Mouse (Mus musculus) adrenal gland, adult 2 months (tissue): ENCODE measurements around the gene Olfr1019. TPM values are rescaled to one million over a fixed set of nuclear protein-coding genes. Genes with fewer than 3 reads are reported as not detected.

ENCODE experiments used
- DNase-seq: peaks from one replicate; pipeline ENCODE4 v3.0.0; 2021
- long read RNA-seq: library from polyadenylated mRNA; stranded (forward); transcript quantifications from one replicate; pipeline ENCODE4 v2.0.0, GENCODE M21; 2021
- polyA plus RNA-seq: library from polyadenylated mRNA; depleted of rRNA; stranded (reverse); fragments of >200 nt; gene quantifications from 2 replicates; pipeline ENCODE4 v1.2.3, GENCODE M21; 2012; rRNA removed
- total RNA-seq, 2 experiments: library from RNA; stranded (reverse); gene quantifications; 2 replicates each; pipeline ENCODE4 v1.2.3; 2021

Gene Olfr1019
- total RNA-seq (not detected), polyA plus RNA-seq (not detected in 2 replicates)
- long read RNA-seq, result 0 reads

DNA sequence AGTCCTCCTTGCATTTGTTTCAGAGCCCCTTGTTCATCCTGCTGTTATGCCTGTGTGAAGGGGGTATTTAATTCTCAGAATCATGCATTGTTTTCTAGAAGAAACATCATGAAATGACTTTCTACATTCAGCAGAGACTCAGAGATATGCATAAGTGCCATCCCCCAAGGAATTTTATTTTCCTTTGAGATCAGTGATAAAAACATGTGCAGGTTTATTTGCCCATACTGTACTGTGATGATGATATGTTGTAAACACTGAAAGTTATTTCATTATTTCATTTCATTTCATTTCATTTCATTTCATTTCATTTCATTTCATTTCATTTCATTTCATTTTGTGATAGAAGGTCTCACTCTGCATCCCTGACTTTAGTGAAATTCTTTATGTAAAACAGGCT lies at the start of gene Olfr1019:
Gene Olfr1019 (minus strand): TSS at position 101 of the 400 bp plus-strand sequence.
- no peak for DNase-seq

DNA sequence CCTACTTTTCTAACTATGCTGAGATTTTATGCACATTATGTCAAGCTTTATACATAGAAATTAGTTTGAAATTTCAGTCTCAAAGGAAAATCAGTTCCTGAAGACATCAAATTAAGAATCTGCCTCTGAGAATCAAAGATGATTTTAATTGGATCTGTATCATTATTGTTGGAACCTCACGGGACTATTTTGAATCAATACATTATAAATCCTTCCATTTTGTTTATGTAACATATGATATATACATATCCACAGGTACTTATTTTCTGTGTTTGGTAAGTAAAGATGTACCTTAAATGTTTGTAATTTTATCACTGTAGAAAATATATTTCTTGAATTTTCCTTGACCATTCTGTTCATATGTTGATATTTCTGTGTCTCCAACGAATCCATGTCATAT lies 40.1 kb upstream of the Olfr1019 start, which contains the start of gene Olfr1023:
Gene Olfr1023 (plus strand): TSS at position 301 of the 400 bp plus-strand sequence.
- no peak for DNase-seq

DNA sequence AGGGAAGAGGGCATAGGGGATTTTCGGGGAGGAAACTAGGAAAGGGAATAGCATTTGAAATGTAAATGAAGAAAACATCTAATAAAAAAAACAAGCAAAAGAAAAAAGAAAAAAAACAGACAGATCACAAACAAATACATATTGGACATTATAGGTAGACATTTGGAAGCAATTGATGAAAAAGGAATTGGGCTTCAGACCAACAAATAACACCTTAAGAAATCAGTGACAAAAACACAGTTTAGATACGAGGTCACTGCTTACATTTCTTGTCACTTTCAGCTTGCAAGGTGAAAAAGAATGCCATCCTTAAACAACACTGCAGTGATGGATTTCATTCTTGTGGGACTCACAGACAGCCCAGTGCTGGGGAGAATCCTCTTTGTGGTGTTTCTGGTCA lies 23.0 kb upstream of the Olfr1019 start, which contains the start of gene Olfr1022:
Gene Olfr1022 (plus strand): TSS at position 301 of the 400 bp plus-strand sequence.
- no peak for DNase-seq

DNA sequence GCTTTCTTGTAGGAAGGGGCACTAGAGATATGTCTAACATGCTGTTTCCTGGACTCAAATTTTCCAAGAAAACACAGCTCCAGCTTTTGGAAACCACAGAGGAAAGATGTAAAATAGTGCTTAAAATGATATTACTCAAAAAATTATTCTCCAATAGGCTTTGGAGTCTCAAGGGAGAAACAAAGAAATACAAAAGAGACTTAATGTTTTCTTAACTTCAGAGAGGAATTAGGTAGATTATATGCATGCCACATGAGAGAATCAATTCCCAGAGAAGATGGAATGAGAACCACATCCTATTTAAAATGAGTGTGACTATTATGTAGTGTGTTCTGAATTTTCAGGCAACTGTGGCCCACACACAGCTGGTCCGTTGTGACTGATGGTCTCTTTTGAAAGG lies 1.4 kb upstream of the Olfr1019 start, which contains the start of gene Olfr1020:
Gene Olfr1020 (plus strand): TSS at position 301 of the 400 bp plus-strand sequence.
- no peak for DNase-seq

DNA sequence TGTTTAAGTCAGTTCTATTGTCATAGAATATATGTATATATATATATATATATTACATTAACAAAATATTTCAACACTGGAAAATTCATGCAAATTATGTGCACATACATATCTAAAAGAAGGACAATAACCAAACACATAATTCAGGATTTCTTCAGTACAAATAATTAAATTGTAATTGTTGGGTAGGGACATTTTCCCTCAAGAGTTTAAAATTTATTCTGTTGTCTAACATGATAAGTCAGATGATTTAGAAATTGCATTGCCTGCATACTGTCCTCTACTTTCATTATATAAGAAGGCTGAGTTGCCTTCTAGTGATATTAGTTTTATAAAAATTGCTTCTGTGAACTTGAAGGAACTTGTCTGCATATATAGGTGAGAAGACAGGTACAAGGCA lies 27.1 kb downstream of the Olfr1019 start, which contains the start of gene Olfr1018:
Gene Olfr1018 (plus strand): TSS at position 301 of the 400 bp plus-strand sequence.
- no peak for DNase-seq

DNA sequence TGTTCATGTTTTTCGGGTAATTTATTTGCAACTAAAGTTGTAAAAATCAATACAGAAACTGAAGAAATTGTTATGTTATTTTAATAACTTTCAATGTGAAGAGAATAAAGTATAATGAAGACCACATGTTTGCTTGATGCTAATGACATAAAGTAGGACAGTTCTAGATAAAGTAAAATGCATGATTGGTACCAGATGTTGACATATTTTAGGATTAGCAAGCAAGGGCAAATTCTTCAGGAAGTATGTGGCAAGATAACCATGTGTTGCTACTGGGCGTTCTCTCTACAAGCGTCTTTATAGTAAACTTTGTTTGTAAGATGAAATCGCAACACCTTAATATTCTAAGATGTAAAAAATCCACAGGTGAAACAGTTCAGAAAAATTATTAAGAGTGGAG lies 40.8 kb downstream of the Olfr1019 start:
- DNase-seq, result no peak

DNA sequence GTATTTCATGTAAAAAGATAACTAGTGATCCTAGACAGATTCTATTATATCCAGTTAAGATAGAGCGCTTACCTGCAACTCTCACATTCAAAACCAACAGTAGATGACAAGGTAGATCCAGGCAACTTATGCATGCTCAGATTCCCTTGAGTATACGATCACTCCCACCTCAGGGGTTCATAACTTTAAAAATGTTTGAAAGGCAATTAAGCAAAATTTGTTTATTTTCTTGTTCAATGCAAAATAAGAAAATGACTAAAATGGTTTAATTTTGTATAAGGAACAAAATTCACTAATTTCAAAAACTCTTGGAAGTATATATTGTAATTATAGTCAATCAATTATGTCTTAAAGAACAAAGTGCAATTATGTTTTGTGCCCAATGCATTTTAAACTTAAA lies 42.8 kb downstream of the Olfr1019 start, which contains the start of gene Olfr1016:
Gene Olfr1016 (minus strand): TSS at position 101 of the 400 bp plus-strand sequence.
- no peak for DNase-seq

DNA sequence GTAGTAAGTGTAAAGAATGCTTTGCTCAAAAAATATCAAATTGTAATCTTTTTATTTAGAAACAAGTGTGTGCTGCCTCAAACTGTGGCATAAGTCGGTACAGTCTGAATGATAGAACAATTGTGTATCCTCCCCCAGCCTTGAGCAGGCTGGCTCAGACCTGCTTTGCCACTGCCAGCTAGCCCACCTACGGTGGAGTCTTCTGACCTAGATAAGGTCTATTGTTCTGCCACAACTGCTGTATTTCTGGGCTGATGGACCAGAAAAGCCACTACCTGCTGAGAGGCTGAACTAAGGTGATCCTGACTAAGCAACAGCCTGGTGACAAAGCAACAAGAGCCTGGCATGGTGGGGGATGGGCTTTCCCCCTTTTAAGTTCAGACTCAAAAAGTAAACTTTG lies 53.0 kb downstream of the Olfr1019 start:
- DNase-seq, result no peak

Other genes starting within 250 kb of the Olfr1019 start
- not detected for gene Olfr1000, start 233.6 kb downstream of the Olfr1019 start, total RNA-seq
- not detected in 2 replicates for gene Olfr1000, start 233.6 kb downstream of the Olfr1019 start, polyA plus RNA-seq
- not detected for gene Olfr1002, start 194.8 kb downstream of the Olfr1019 start, total RNA-seq
- gene Olfr1002, start 194.8 kb downstream of the Olfr1019 start, polyA plus RNA-seq, result not detected in 2 replicates
- gene Olfr154, start 181.0 kb downstream of the Olfr1019 start, total RNA-seq, result not detected
- gene Olfr154, start 181.0 kb downstream of the Olfr1019 start, polyA plus RNA-seq, result not detected in 2 replicates
- gene Olfr1006, start 166.7 kb downstream of the Olfr1019 start, total RNA-seq, result not detected
- not detected in 2 replicates for gene Olfr1006, start 166.7 kb downstream of the Olfr1019 start, polyA plus RNA-seq
- gene Olfr1008, start 156.1 kb downstream of the Olfr1019 start, total RNA-seq, result not detected
- not detected in 2 replicates for gene Olfr1008, start 156.1 kb downstream of the Olfr1019 start, polyA plus RNA-seq
- gene Olfr1009, start 130.1 kb downstream of the Olfr1019 start, total RNA-seq, result under 1 TPM in 1 of 2 experiments, not detected in 1; 0.07 TPM
- gene Olfr1009, start 130.1 kb downstream of the Olfr1019 start, polyA plus RNA-seq, result not detected in 2 replicates
- not detected for gene Olfr1012, start 82.7 kb downstream of the Olfr1019 start, total RNA-seq
- not detected in 2 replicates for gene Olfr1012, start 82.7 kb downstream of the Olfr1019 start, polyA plus RNA-seq
- gene Olfr1013, start 78.4 kb downstream of the Olfr1019 start, total RNA-seq, result under 1 TPM in 1 of 2 experiments, not detected in 1; 0.21 TPM
- not detected in 2 replicates for gene Olfr1013, start 78.4 kb downstream of the Olfr1019 start, polyA plus RNA-seq
- not detected for gene Olfr1014, start 72.8 kb downstream of the Olfr1019 start, total RNA-seq
- gene Olfr1014, start 72.8 kb downstream of the Olfr1019 start, polyA plus RNA-seq, result not detected in 2 replicates
- not detected for gene Olfr1015, start 63.5 kb downstream of the Olfr1019 start, total RNA-seq
- gene Olfr1015, start 63.5 kb downstream of the Olfr1019 start, polyA plus RNA-seq, result not detected in 2 replicates
- gene Olfr1016, start 42.9 kb downstream of the Olfr1019 start, total RNA-seq, result not detected
- not detected in 2 replicates for gene Olfr1016, start 42.9 kb downstream of the Olfr1019 start, polyA plus RNA-seq
- gene Olfr1018, start 27.0 kb downstream of the Olfr1019 start, total RNA-seq, result not detected
- not detected in 2 replicates for gene Olfr1018, start 27.0 kb downstream of the Olfr1019 start, polyA plus RNA-seq
- gene Olfr1020, start 1.5 kb upstream of the Olfr1019 start, total RNA-seq, result not detected
- gene Olfr1020, start 1.5 kb upstream of the Olfr1019 start, polyA plus RNA-seq, result not detected in 2 replicates
- gene Olfr1022, start 23.1 kb upstream of the Olfr1019 start, total RNA-seq, result not detected
- not detected in 2 replicates for gene Olfr1022, start 23.1 kb upstream of the Olfr1019 start, polyA plus RNA-seq
- not detected for gene Olfr1023, start 40.2 kb upstream of the Olfr1019 start, total RNA-seq
- not detected in 2 replicates for gene Olfr1023, start 40.2 kb upstream of the Olfr1019 start, polyA plus RNA-seq
- not detected for gene Olfr1024, start 59.6 kb upstream of the Olfr1019 start, total RNA-seq
- not detected in 2 replicates for gene Olfr1024, start 59.6 kb upstream of the Olfr1019 start, polyA plus RNA-seq
- not detected for gene Olfr1025-ps1, start 69.7 kb upstream of the Olfr1019 start, total RNA-seq
- not detected in 2 replicates for gene Olfr1025-ps1, start 69.7 kb upstream of the Olfr1019 start, polyA plus RNA-seq
- not detected for gene Olfr1026, start 76.1 kb upstream of the Olfr1019 start, total RNA-seq
- not detected in 2 replicates for gene Olfr1026, start 76.1 kb upstream of the Olfr1019 start, polyA plus RNA-seq
- not detected for gene Olfr1028, start 105.0 kb upstream of the Olfr1019 start, total RNA-seq
- gene Olfr1028, start 105.0 kb upstream of the Olfr1019 start, polyA plus RNA-seq, result not detected in 2 replicates
- not detected for gene Olfr1029, start 128.4 kb upstream of the Olfr1019 start, total RNA-seq
- 0.09 TPM in 1 of 2 replicates, not detected in the other for gene Olfr1029, start 128.4 kb upstream of the Olfr1019 start, polyA plus RNA-seq
- gene Olfr1030, start 133.8 kb upstream of the Olfr1019 start, total RNA-seq, result under 1 TPM in 1 of 2 experiments, not detected in 1; 0.09 TPM
- gene Olfr1030, start 133.8 kb upstream of the Olfr1019 start, polyA plus RNA-seq, result not detected in 2 replicates
- gene Olfr1031, start 144.8 kb upstream of the Olfr1019 start, total RNA-seq, result not detected
- not detected in 2 replicates for gene Olfr1031, start 144.8 kb upstream of the Olfr1019 start, polyA plus RNA-seq
- not detected for gene Olfr1032, start 160.1 kb upstream of the Olfr1019 start, total RNA-seq
- not detected in 2 replicates for gene Olfr1032, start 160.1 kb upstream of the Olfr1019 start, polyA plus RNA-seq
- 1 to 10 TPM; 3.4 to 4.4 TPM for gene Olfr1033, start 175.2 kb upstream of the Olfr1019 start, total RNA-seq
- gene Olfr1033, start 175.2 kb upstream of the Olfr1019 start, polyA plus RNA-seq, result 0.19 and 0.42 TPM in 2 replicates
- under 1 TPM; 0.10 to 0.52 TPM for gene Olfr1034, start 200.4 kb upstream of the Olfr1019 start, total RNA-seq
- 0.07 TPM in 2 replicates for gene Olfr1034, start 200.4 kb upstream of the Olfr1019 start, polyA plus RNA-seq
- gene Olfr1036, start 228.5 kb upstream of the Olfr1019 start, total RNA-seq, result not detected
- not detected in 2 replicates for gene Olfr1036, start 228.5 kb upstream of the Olfr1019 start, polyA plus RNA-seq
- not detected for gene Olfr1037, start 241.9 kb upstream of the Olfr1019 start, total RNA-seq
- gene Olfr1037, start 241.9 kb upstream of the Olfr1019 start, polyA plus RNA-seq, result not detected in 2 replicates